Mouse (Mus musculus) liver, embryonic 11.5 days (tissue): ENCODE measurements at regions not wholly inside any gene's neighbourhood (a gene's known extent, or its start where the extent isn't known, plus 50 kb on each side); places are given as distances from the start of the nearest gene placed in this dataset.

Source experiments
- ATAC-seq: fragments of 200-750 bp; cut with Nextera tagmentation; replicated peaks from 2 replicates; pipeline ENCODE4 v1.8.0; 2017; ENCODE audit warnings: moderate number of reproducible peaks, mild to moderate bottlenecking, moderate TSS enrichment, moderate library complexity; ENCODE audit not compliant: low FRiP score
- DNase-seq: peaks from one replicate; pipeline ENCODE4 v3.0.0-alpha.2; 2017; ENCODE audit warnings: low spot score
- H3K27ac ChIP-seq: fragments of 300-500 bp; sonication (generic); 2 replicates; pipeline ENCODE4 v1.5.1; 2014; ENCODE audit warnings: mild to moderate bottlenecking, low read depth, low read length, control low read depth
- H3K27me3 ChIP-seq: fragments of 300-500 bp; sonication (generic); replicated peaks from 2 replicates; pipeline ENCODE4 v1.6.1; 2014; ENCODE audit warnings: low read length, mixed read lengths; ENCODE audit not compliant: control insufficient read depth, insufficient read depth
- H3K36me3 ChIP-seq: fragments of 300-500 bp; sonication (generic); 2 replicates; pipeline ENCODE4 v1.6.1; 2014; ENCODE audit warnings: mild to moderate bottlenecking, low read length, moderate library complexity, mixed read lengths; ENCODE audit not compliant: control insufficient read depth, insufficient read depth
- H3K4me1 ChIP-seq: fragments of 300-500 bp; sonication (generic); replicated peaks from 2 replicates; pipeline ENCODE4 v1.6.1; 2014; ENCODE audit warnings: low read length, mixed read lengths; ENCODE audit not compliant: control insufficient read depth, insufficient read depth
- H3K4me2 ChIP-seq: fragments of 300-500 bp; sonication (generic); 2 replicates; pipeline ENCODE4 v1.6.1; 2014; ENCODE audit warnings: mild to moderate bottlenecking, control low read depth, moderate library complexity
- H3K4me3 ChIP-seq: fragments of 300-500 bp; sonication (generic); 2 replicates; pipeline ENCODE4 v1.5.1; 2014; ENCODE audit warnings: low read depth, low read length, control low read depth
- H3K9ac ChIP-seq: fragments of 300-500 bp; sonication (generic); 2 replicates; pipeline ENCODE4 v1.6.1; 2014; ENCODE audit warnings: low read depth, low read length, control low read depth
- H3K9me3 ChIP-seq: fragments of 300-500 bp; sonication (generic); 2 replicates; pipeline ENCODE4 v1.6.1; 2016; ENCODE audit warnings: low read length, inconsistent platforms, mixed read lengths; ENCODE audit not compliant: control insufficient read depth
- WGBS: fragments of 180-500 bp; shearing (Covaris S2); extraction: QIAGEN DNeasy Blood & Tissue Kit; methylation state at CpG from one replicate; pipeline ENCODE4 v1.1.7; 2014; 5-methylcytosine and 5-hydroxymethylcytosine counted together

DNA sequence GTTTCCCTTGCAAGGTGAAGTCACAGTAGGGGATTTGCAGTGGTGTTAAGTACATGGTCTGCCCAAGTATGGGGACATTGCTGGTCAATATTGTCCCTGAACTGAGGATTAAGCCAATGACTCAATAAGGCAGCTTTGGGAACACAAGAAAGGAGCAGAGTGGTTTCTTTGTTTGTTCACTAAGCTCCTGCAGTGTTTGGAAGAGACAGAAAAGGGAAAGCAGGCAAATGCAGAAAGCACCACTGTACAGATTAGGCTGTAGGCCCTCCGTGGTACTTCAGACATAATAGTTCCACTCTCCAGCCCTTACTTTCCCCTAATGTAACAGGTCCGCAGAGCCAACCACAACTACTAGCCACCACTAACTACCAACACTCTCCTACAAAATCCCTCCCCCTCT is 143.5 kb upstream of the Cpeb2 start:
- Histone ChIP-seq H3K27me3 (no peaks in the 10 kb centered on the region), H3K36me3 (no peaks in the 10 kb centered on the region), H3K4me2 (no peak overlapping the region), H3K27ac (no peak overlapping the region), H3K4me1 (peaks cover 4% of the 10 kb centered on the region), H3K9me3 (no peaks in the 10 kb centered on the region), H3K4me3 (no peak overlapping the region), H3K9ac (no peak overlapping the region)
- WGBS, result 80% methylated on average over 2 of the region's 2 CpGs
- DNase-seq, result no peak
- ATAC-seq, result no peak

DNA sequence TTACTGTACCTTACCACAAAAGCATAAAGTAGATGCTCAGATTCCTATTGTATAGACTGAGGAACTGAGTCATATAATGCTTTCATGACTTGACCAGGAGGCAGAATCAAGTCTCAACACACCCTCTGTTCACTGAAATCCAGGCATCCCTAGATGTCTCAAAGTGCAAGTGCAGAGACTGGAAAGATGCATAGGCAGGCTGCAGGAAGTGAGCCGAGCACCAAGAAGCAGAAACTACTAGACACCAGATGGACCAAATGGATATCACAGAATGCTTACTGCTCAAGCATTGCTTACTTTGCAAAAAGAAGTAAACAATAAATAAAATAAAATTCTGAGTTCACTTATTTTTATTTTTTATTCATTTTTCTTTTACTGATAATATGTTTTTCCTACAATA is 143.0 kb upstream of the Cpeb2 start:
- Histone ChIP-seq H3K27ac (no peak overlapping the region), H3K4me3 (no peak overlapping the region), H3K36me3 (no peaks in the 10 kb centered on the region), H3K9ac (no peak overlapping the region), H3K4me2 (no peak overlapping the region), H3K4me1 (peaks cover 4% of the 10 kb centered on the region), H3K27me3 (no peaks in the 10 kb centered on the region), H3K9me3 (no peaks in the 10 kb centered on the region)
- ATAC-seq (no peak), DNase-seq (no peak)
- WGBS, result 74% methylated on average over 1 of the region's 1 CpGs

DNA sequence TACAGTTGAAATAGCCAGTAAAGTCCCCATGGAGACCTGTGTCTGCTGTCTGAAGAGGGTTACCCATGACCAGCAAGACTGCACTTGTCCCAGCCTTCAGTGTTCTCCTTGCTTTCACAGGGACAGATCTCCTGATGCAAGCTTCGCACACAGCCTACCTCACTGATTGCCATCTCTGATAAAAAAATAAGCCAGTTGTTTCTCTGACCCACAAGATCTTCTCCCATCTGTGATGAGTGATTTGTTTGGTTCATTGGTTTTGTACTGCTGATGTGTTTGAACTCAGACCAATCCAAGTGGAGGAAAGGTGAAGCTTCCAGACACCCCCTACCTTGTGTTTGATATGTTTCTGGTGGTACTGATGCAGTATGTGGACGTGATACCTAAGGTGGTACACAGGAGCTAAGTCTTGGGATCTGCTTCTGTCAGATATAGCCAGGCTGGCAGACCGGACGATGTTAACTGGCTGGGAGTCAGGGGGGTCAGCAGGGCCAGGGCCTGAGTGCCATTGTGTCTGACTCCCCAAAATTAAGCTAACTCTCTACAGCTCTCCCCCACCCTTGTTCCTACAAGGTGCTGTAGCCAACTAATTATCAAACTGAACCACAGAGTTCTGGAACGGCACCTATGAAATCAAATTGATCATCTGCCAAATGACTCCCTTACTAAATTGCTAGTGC is 139.2 kb upstream of the Cpeb2 start:
- H3K4me1 ChIP-seq, result no peaks in the 10 kb centered on the region; the same call in 1 of the 2 replicates
- no peaks in the 10 kb centered on the region for H3K27me3 ChIP-seq
- no peak overlapping the region for H3K27ac ChIP-seq
- ATAC-seq, result no peak
- H3K9ac ChIP-seq, result no peak overlapping the region
- H3K36me3 ChIP-seq, result no peaks in the 10 kb centered on the region
- H3K4me3 ChIP-seq, result no peak overlapping the region
- H3K4me2 ChIP-seq, result no peak overlapping the region
- no peak for DNase-seq
- H3K9me3 ChIP-seq, result no peaks in the 10 kb centered on the region
- 63% methylated on average over 5 of the region's 5 CpGs for WGBS

DNA sequence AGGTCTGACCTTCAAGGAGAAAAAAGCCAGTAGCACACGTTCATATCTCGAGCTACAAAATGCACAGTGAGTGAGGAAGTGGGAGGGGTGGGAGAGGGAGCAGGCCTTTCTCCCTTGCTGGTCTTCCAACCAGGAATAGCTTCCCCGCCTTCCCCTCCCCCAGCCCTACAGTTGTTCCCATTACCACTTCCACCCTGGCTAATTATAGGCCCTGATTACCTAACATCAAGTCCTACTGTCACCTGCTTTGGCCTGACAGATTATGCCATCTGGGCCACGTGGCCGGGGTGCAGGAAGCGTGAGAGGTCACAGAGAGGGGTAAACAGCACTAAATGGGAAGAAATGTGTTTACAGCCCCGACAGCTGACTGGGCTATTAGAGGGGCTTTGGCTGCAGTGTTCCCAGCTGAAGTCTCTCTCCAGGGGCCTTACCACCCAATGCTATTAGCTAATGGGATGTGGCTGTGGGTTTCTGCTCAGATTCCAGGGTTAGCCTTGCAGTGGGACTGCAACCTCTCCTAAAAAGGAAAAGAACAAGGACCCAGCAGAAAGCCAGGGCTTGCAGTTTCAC is 138.6 kb upstream of the Cpeb2 start:
- Histone ChIP-seq H3K27me3 (no peaks in the 10 kb centered on the region), H3K27ac (no peak overlapping the region), H3K4me3 (no peak overlapping the region), H3K4me2 (no peak overlapping the region), H3K9me3 (no peaks in the 10 kb centered on the region), H3K9ac (no peak overlapping the region), H3K4me1 (no peaks in the 10 kb centered on the region; the same call in 1 of the 2 replicates), H3K36me3 (no peaks in the 10 kb centered on the region)
- ATAC-seq (no peak; the same call in 1 of the 2 replicates), DNase-seq (no peak)
- 16% methylated on average over 7 of the region's 7 CpGs for WGBS

DNA sequence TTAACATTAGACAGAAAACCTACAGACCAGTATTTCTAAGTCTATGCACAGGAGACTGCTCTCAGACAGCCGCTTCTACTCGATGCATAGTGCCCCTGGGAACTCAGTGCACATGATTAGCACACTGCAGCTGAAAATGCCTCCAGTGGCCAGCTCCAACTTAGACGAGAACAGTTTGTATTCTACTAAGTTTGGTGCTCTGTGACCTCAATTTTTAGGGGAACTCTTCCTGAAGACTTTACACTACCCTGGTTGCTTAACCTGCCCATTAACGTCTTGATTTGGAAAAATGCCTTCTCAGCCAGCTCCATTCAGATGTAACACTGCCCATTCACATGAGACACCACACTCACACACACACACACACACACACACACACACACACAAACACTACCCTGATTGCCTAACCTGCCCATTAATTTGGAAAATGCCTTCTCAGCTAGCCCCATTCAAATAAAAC is 130.9 kb upstream of the Cpeb2 start:
- H3K4me3 ChIP-seq, result no peak overlapping the region
- H3K36me3 ChIP-seq, result no peaks in the 10 kb centered on the region
- H3K9me3 ChIP-seq, result no peaks in the 10 kb centered on the region
- no peak overlapping the region for H3K27ac ChIP-seq
- H3K4me2 ChIP-seq, result no peak overlapping the region
- 51% methylated on average over 4 of the region's 4 CpGs for WGBS
- no peak overlapping the region for H3K9ac ChIP-seq
- no peaks in the 10 kb centered on the region; the same call in 1 of the 2 replicates for H3K4me1 ChIP-seq
- no peaks in the 10 kb centered on the region for H3K27me3 ChIP-seq
- no peak for ATAC-seq
- no peak for DNase-seq

DNA sequence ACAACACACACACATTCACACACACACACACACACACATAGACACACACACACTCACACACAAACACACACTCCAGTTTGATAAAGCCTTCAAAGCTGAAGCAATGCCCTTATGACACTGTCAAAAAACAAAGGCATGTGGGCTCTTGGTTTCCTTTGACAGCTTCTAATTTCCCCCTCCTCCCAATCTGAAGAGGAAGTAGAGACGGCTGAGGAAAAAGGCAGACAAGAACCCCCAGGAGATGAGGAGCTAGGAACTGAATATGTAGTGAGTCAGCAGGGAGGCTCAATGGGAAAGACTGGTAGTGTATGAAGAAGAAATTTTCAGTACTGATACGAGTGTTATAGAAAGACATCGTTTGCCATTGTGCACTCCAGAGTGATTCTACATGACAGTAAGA is 130.4 kb upstream of the Cpeb2 start:
- Histone ChIP-seq H3K27me3 (no peaks in the 10 kb centered on the region), H3K36me3 (no peaks in the 10 kb centered on the region), H3K4me1 (no peaks in the 10 kb centered on the region; the same call in 1 of the 2 replicates), H3K4me2 (no peak overlapping the region), H3K9me3 (no peaks in the 10 kb centered on the region), H3K4me3 (no peak overlapping the region), H3K9ac (no peak overlapping the region), H3K27ac (no peak overlapping the region)
- ATAC-seq (no peak), DNase-seq (no peak)
- 47% methylated on average over 3 of the region's 3 CpGs for WGBS

DNA sequence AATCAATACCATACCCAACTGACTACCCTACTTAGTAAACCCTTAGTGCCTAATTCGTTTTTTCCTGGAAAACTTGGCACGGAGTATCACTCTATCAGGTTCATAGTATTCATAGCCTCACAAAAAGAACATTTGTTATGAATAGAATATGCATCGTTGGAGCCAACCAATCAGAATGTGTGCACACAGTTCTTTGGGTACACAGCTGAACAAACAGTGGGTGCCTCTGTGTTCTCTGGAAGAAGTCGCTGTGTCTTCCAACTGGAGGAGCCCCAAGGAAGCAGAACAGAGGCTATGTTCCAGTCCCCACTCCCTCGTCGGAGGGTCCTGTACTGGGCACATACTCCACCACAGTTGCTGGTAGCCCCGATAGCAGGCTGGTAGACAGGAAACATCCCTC is 129.2 kb upstream of the Cpeb2 start:
- Histone ChIP-seq H3K36me3 (no peaks in the 10 kb centered on the region), H3K4me2 (no peak overlapping the region), H3K4me1 (no peaks in the 10 kb centered on the region; the same call in 1 of the 2 replicates), H3K4me3 (no peak overlapping the region), H3K9me3 (no peaks in the 10 kb centered on the region), H3K27ac (no peak overlapping the region), H3K27me3 (no peaks in the 10 kb centered on the region), H3K9ac (no peak overlapping the region)
- ATAC-seq, result no peak
- no peak for DNase-seq
- WGBS, result 77% methylated on average over 7 of the region's 7 CpGs

DNA sequence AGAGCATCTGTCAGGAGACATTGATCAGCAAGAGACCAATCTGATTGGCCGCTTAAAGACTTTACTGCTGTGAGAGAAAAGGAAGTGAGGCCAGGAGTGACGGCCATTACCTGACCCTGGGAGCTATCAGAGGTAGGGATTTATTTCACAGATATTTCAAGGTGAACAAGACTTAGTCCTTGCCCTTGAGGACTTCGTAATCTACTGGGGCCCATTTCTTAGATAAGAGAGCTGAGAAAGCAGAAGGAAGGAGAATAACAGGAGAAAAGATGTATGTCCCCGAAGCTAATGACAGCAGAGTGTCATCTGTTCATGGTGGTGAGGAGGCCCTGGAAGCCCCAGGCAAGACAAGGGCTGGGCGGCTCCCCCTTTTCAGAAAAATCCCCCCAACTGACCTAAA is 127.4 kb upstream of the Cpeb2 start:
- no peak overlapping the region for H3K9ac ChIP-seq
- H3K4me1 ChIP-seq, result no peaks in the 10 kb centered on the region; the same call in 1 of the 2 replicates
- H3K36me3 ChIP-seq, result no peaks in the 10 kb centered on the region
- 64% methylated on average over 5 of the region's 5 CpGs for WGBS
- no peak for ATAC-seq
- no peaks in the 10 kb centered on the region for H3K9me3 ChIP-seq
- no peak overlapping the region for H3K4me3 ChIP-seq
- no peak overlapping the region for H3K27ac ChIP-seq
- no peak for DNase-seq
- no peaks in the 10 kb centered on the region for H3K27me3 ChIP-seq
- no peak overlapping the region for H3K4me2 ChIP-seq
